Mouse (Mus musculus) C2C12 (cell line): ENCODE results near the gene Pla2g5. TPM values are rescaled to one million over a fixed set of nuclear protein-coding genes. Genes with fewer than 3 reads are reported as not detected.

Experiments
- H3K27me3 ChIP-seq: one replicate; pipeline ENCODE4 v1.6.1; 2011; ENCODE audit not compliant: control insufficient read depth, insufficient read depth, insufficient read length
- H3K36me3 ChIP-seq: one replicate; pipeline ENCODE4 v1.6.1; 2011; ENCODE audit not compliant: control insufficient read depth, insufficient read depth
- H3K4me3 ChIP-seq: one replicate; pipeline ENCODE4 v1.5.1; 2011; ENCODE audit warnings: mild to moderate bottlenecking, control low read depth; ENCODE audit not compliant: poor library complexity, insufficient read depth, severe bottlenecking
- H3K79me2 ChIP-seq: one replicate; pipeline ENCODE4 v1.6.1; 2011; ENCODE audit not compliant: control insufficient read depth, insufficient read depth
- H3K79me3 ChIP-seq: one replicate; pipeline ENCODE4 v1.6.1; 2011; ENCODE audit warnings: low read depth, control low read depth
- H3ac ChIP-seq: one replicate; pipeline ENCODE3; 2011; ENCODE audit warnings: low read depth; ENCODE audit not compliant: control insufficient read depth, insufficient read length
- CEBPB ChIP-seq: IDR thresholded peaks from one replicate; pipeline ENCODE4 v1.6.1; 2011; ENCODE audit warnings: low read depth, mild to moderate bottlenecking, control low read depth, moderate library complexity
- CTCF ChIP-seq: IDR thresholded peaks from one replicate; pipeline ENCODE4 v1.5.1; 2011; ENCODE audit not compliant: control insufficient read depth, insufficient read depth, insufficient read length
- FOSL1 ChIP-seq: IDR thresholded peaks from one replicate; pipeline ENCODE4 v1.8.0; 2011; ENCODE audit warnings: mild to moderate bottlenecking, low read length; ENCODE audit not compliant: poor library complexity, insufficient read depth, severe bottlenecking
- MAX ChIP-seq: IDR thresholded peaks from one replicate; pipeline ENCODE4 v1.6.1; 2011; ENCODE audit warnings: mild to moderate bottlenecking, control low read depth
- MYOD1 ChIP-seq: IDR thresholded peaks from one replicate; pipeline ENCODE4 v1.6.1; 2011; ENCODE audit warnings: low read depth; ENCODE audit not compliant: control insufficient read depth, insufficient read length
- MYOG ChIP-seq: IDR thresholded peaks from one replicate; pipeline ENCODE4 v1.6.1; 2011; ENCODE audit not compliant: control insufficient read depth, insufficient read length; ENCODE audit errors: extremely low read depth
- USF1 ChIP-seq: IDR thresholded peaks from one replicate; pipeline ENCODE4 v1.6.1; 2011; ENCODE audit warnings: low read depth, mild to moderate bottlenecking, control low read depth, moderate library complexity
- polyA plus RNA-seq: library from polyadenylated mRNA; unstranded; fragments of >200 nt; fragmentation: generic; extraction: Trizol; gene quantifications from one replicate; pipeline ENCODE4 v1.2.1, GENCODE M21; 2012; ENCODE audit warnings: missing spikeins

The Pla2g5 gene
- polyA plus RNA-seq, 1 experiment: 0.06 TPM

GRCm38 (mm10) chr4:138856491-138856890, 6.8 kb downstream of the Pla2g5 start:
- TF ChIP-seq MAX (no peak), CTCF (peak; percentile 94)
- Histone ChIP-seq H3K36me3 (no peaks in the 10 kb centered on the region), H3ac (no peak overlapping the region)

GRCm38 (mm10) chr4:138855092-138855632, 8.1 kb downstream of the Pla2g5 start:
- no peaks in the 10 kb centered on the region for H3K36me3 ChIP-seq
- peaks cover 1% of the 10 kb centered on the region for H3K27me3 ChIP-seq
- no peaks in the 10 kb centered on the region for H3K79me3 ChIP-seq
- H3ac ChIP-seq: peak overlapping the region; percentile 46
- TF ChIP-seq FOSL1 (no peak), CTCF (no peak), MYOD1 (no peak), MYOG (no peak), USF1 (no peak), MAX (no peak), CEBPB (no peak)
- no peak overlapping the region for H3K4me3 ChIP-seq
- no peaks in the 10 kb centered on the region for H3K79me2 ChIP-seq

More at GRCm38 (mm10) chr4:138856491-138856890, 6.8 kb downstream of the Pla2g5 start:
- no peaks in the 10 kb centered on the region for H3K79me2 ChIP-seq
- H3K79me3 ChIP-seq: no peaks in the 10 kb centered on the region
- no peaks in the 10 kb centered on the region for H3K27me3 ChIP-seq
- no peak overlapping the region for H3K4me3 ChIP-seq

- TF ChIP-seq MYOD1 (no peak), USF1 (no peak), MYOG (no peak), CEBPB (no peak), FOSL1 (no peak), CTCF (no peak), MAX (no peak)
- Histone ChIP-seq H3K27me3 (peaks cover 13% of the 10 kb centered on the region), H3K36me3 (no peaks in the 10 kb centered on the region), H3ac (no peak overlapping the region), H3K4me3 (no peak overlapping the region), H3K79me3 (no peaks in the 10 kb centered on the region), H3K79me2 (no peaks in the 10 kb centered on the region)
Measured at GRCm38 (mm10) chr4:138852961-138853360, 10.3 kb downstream of the Pla2g5 start.

- Histone ChIP-seq H3K79me2 (no peaks in the 10 kb centered on the region), H3K27me3 (peaks cover 13% of the 10 kb centered on the region), H3K36me3 (no peaks in the 10 kb centered on the region), H3ac (no peak overlapping the region), H3K79me3 (no peaks in the 10 kb centered on the region), H3K4me3 (no peak overlapping the region)
- TF ChIP-seq MYOD1 (no peak), CTCF (peak; percentile 90), USF1 (no peak)
Measured at GRCm38 (mm10) chr4:138851463-138851862, 11.8 kb downstream of the Pla2g5 start.

- TF ChIP-seq USF1 (no peak), MYOD1 (no peak), MYOG (no peak), MAX (no peak), CEBPB (no peak), CTCF (no peak)
- H3K4me3 ChIP-seq: no peak overlapping the region
Measured at GRCm38 (mm10) chr4:138841386-138841785, 21.9 kb downstream of the Pla2g5 start.

GRCm38 (mm10) chr4:138840726-138841125, 22.6 kb downstream of the Pla2g5 start:
- TF ChIP-seq CEBPB (no peak), FOSL1 (no peak), MYOD1 (no peak), USF1 (no peak), CTCF (no peak), MAX (no peak), MYOG (no peak)
- Histone ChIP-seq H3K79me2 (no peaks in the 10 kb centered on the region), H3K79me3 (no peaks in the 10 kb centered on the region), H3K36me3 (no peaks in the 10 kb centered on the region), H3ac (no peak overlapping the region), H3K4me3 (no peak overlapping the region), H3K27me3 (peaks cover under 1% of the 10 kb centered on the region)

More at GRCm38 (mm10) chr4:138841386-138841785, 21.9 kb downstream of the Pla2g5 start:
- H3K79me3 ChIP-seq: no peaks in the 10 kb centered on the region
- no peaks in the 10 kb centered on the region for H3K36me3 ChIP-seq
- no peaks in the 10 kb centered on the region for H3K27me3 ChIP-seq
- no peaks in the 10 kb centered on the region for H3K79me2 ChIP-seq
- H3ac ChIP-seq: no peak overlapping the region
